Mouse (Mus musculus) embryonic fibroblast, embryonic 13.5 days (primary cell): ENCODE measurements around the gene Stpg1.

Experiments used
- CTCF ChIP-seq: IDR thresholded peaks from 2 replicates; pipeline ENCODE4 v1.5.1; 2011; ENCODE audit warnings: mild to moderate bottlenecking, control low read depth, low read length, moderate library complexity, borderline replicate concordance; ENCODE audit not compliant: insufficient read depth
- POLR2A ChIP-seq: IDR thresholded peaks from 2 replicates; pipeline ENCODE4 v1.6.1; 2011; ENCODE audit warnings: low read depth, mild to moderate bottlenecking, control low read depth, low read length, moderate library complexity

DNA sequence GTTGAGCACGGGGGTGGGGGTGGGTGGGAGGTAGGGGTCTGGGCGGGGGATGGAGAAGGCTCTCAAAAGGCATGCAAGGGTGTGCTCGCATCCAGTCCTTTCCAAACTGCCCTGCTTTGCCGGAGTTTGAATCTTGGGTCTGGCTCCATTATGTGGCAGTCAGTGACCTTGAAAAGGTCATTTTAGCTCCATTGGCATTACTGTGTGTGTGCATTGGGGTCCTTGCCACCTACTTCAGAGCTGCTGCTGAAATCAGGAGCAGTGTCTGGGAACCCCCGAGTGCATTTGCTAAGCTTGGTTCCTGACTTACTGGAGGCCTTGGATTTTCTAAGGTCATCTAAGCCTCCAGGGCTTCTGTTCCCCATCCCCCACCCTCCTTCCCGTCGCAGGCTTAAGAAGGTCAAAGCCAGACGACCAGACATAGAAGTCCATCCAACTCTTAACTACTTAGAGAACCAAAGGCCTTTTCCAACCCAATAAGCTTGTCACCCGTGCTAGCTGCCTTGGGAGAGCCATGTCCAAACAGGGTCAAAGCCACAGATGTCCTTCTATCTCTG lies 54.0 kb downstream of the Stpg1 start:
- TF ChIP-seq CTCF (no peak), POLR2A (no peak)
